Mouse (Mus musculus) embryonic fibroblast, embryonic 13.5 days (primary cell): ENCODE measurements around the gene Cdc27.

Experiments used
- CTCF ChIP-seq: IDR thresholded peaks from 2 replicates; pipeline ENCODE4 v1.5.1; 2011; ENCODE audit warnings: mild to moderate bottlenecking, control low read depth, low read length, moderate library complexity, borderline replicate concordance; ENCODE audit not compliant: insufficient read depth
- POLR2A ChIP-seq: IDR thresholded peaks from 2 replicates; pipeline ENCODE4 v1.6.1; 2011; ENCODE audit warnings: low read depth, mild to moderate bottlenecking, control low read depth, low read length, moderate library complexity

DNA sequence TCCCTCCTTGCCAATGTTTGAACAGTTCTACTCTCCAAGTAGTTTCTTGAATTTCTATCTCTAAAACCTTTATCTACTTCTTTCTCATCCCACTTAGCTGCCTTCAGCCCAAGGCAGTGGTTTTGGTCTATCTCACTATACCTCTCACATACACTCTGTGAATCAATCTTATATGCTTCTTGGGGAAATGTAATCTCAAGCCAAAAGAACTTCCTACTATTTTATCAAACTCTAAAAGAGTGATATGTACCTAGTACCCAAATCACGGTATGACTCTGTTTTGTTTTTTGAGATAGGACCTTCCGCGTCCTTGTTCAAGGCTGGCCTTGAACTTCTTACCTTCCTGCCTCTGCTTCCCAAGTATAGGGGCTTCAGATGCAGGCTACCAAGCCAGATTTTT, 2.9 kb downstream of the Cdc27 start:
- TF ChIP-seq CTCF (no peak), POLR2A (no peak)
